Mouse (Mus musculus) lung, adult 2 months (tissue): ENCODE data around the gene Gap43. TPM values are rescaled to one million over a fixed set of nuclear protein-coding genes. Genes with fewer than 3 reads are reported as not detected.

Source experiments
- DNase-seq: peaks from one replicate; pipeline ENCODE4 v3.0.0; 2022
- H3K4me1 ChIP-seq: fragments of 200-500 bp; 2 replicates; pipeline ENCODE4 v1.6.1; 2011; ENCODE audit warnings: low read length; ENCODE audit not compliant: control insufficient read depth, insufficient read depth
- H3K4me3 ChIP-seq: fragments of 200-500 bp; replicated peaks from 2 replicates; pipeline ENCODE3; 2011; ENCODE audit warnings: low read depth, mild to moderate bottlenecking, control low read depth, low read length; ENCODE audit errors: extremely low read depth
- CTCF ChIP-seq: fragments of 200-500 bp; IDR thresholded peaks from 2 replicates; pipeline ENCODE4 v1.5.1; 2011; ENCODE audit warnings: mild to moderate bottlenecking, low read length, control low read depth; ENCODE audit not compliant: insufficient read depth
- POLR2A ChIP-seq: fragments of 200-500 bp; IDR thresholded peaks from 2 replicates; pipeline ENCODE4 v1.6.1; 2011; ENCODE audit warnings: low read depth, mild to moderate bottlenecking, control low read depth, low read length, borderline replicate concordance; ENCODE audit errors: extremely low read depth
- WGBS: fragments of 180-500 bp; shearing (Covaris S2); methylation state at CpG from one replicate; pipeline ENCODE4 v1.1.7; 2018; 5-methylcytosine and 5-hydroxymethylcytosine counted together
- polyA plus RNA-seq: library from polyadenylated mRNA; depleted of rRNA; stranded (reverse); fragments of >200 nt; gene quantifications from 2 replicates; pipeline ENCODE4 v1.2.3, GENCODE M21; 2012

The Gap43 gene
- polyA plus RNA-seq, 1 experiment: 12.2 TPM

DNA sequence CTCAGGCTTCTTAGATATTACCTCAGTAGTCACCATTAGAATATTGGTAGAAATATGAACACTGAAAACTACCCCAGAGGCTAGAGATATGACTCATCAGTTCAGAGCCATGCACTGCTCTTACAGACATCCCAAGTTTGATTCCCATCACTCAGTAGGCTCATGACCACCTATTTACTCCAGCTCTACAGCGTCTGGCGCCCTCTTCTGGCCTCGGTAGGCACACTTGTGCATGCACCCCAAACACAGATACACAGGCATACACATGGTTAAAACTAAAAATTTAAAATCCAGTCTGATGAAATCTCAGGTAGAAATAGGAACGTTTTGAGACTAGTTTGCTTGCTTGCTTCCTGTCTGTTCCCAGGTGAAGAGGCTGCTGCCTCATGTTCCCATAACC lies 109.1 kb downstream of the Gap43 start:
- no peak for TF ChIP-seq CTCF
- no peak for TF ChIP-seq POLR2A
- Histone ChIP-seq H3K4me1 (no peaks in the 10 kb centered on the region), H3K4me3 (no peak overlapping the region)
- DNase-seq: no peak
- WGBS: 69% methylated on average over 4 of the region's 4 CpGs
